Mouse (Mus musculus) liver, embryonic 14.5 days (tissue): Measurements from ENCODE around the gene Rabep2. TPM values are rescaled to one million over a fixed set of nuclear protein-coding genes. Genes with fewer than 3 reads are reported as not detected.

ENCODE experiments used
- ATAC-seq: fragments of 200-750 bp; cut with Nextera tagmentation; 2 replicates; pipeline ENCODE4 v1.8.0; 2017; ENCODE audit warnings: moderate number of reproducible peaks, mild to moderate bottlenecking, moderate library complexity; ENCODE audit not compliant: insufficient read depth
- DNase-seq, 3 experiments: peaks; one replicate each; pipeline ENCODE4 v3.0.0-alpha.2; 2012 to 2013; ENCODE audit warnings: low read depth in 3 of 3, low spot score in 3 of 3
- H3K27ac ChIP-seq: fragments of 300-500 bp; sonication (generic); 2 replicates; pipeline ENCODE4 v1.5.1; 2014; ENCODE audit warnings: moderate library complexity, mild to moderate bottlenecking, control low read depth, inconsistent platforms
- H3K27me3 ChIP-seq: fragments of 300-500 bp; sonication (generic); 2 replicates; pipeline ENCODE4 v1.6.1; 2014; ENCODE audit warnings: mild to moderate bottlenecking, low read length, moderate library complexity; ENCODE audit not compliant: control insufficient read depth, insufficient read depth
- H3K36me3 ChIP-seq: fragments of 300-500 bp; sonication (generic); replicated peaks from 2 replicates; pipeline ENCODE4 v1.6.1; 2014; ENCODE audit warnings: low read depth; ENCODE audit not compliant: control insufficient read depth, insufficient read depth
- H3K4me1 ChIP-seq, 2 experiments: fragments of 200-500 bp in 1 of 2; fragments of 300-500 bp in 1 of 2; sonication (generic) in 1 of 2; replicated peaks; 2 replicates each; pipeline ENCODE4 v1.6.1; 2012 to 2014; ENCODE audit warnings: antibody characterized with exemption in 1 of 2, inconsistent platforms in 1 of 2, low read length in 1 of 2; ENCODE audit not compliant: control insufficient read depth in 2 of 2, insufficient read depth in 2 of 2
- H3K4me2 ChIP-seq: fragments of 300-500 bp; sonication (generic); 2 replicates; pipeline ENCODE4 v1.6.1; 2014; ENCODE audit warnings: low read depth, mild to moderate bottlenecking, control low read depth, moderate library complexity
- H3K4me3 ChIP-seq, 2 experiments: fragments of 200-500 bp in 1 of 2; fragments of 300-500 bp in 1 of 2; sonication (generic) in 1 of 2; 2 replicates each; pipeline ENCODE4 v1.5.1; 2012 to 2014; ENCODE audit warnings: low read depth in 2 of 2, low read length in 2 of 2, mild to moderate bottlenecking in 2 of 2, control low read depth in 1 of 2, inconsistent platforms in 1 of 2, moderate library complexity in 1 of 2; ENCODE audit not compliant: insufficient read depth in 1 of 2
- H3K9ac ChIP-seq: fragments of 300-500 bp; sonication (generic); replicated peaks from 2 replicates; pipeline ENCODE4 v1.6.1; 2014; ENCODE audit warnings: mild to moderate bottlenecking, control low read depth, moderate library complexity
- H3K9me3 ChIP-seq: fragments of 300-500 bp; sonication (generic); 2 replicates; pipeline ENCODE4 v1.6.1; 2016; ENCODE audit warnings: low read length, mixed read lengths; ENCODE audit not compliant: control insufficient read depth
- CTCF ChIP-seq: IDR thresholded peaks from 2 replicates; pipeline ENCODE4 v1.5.1; 2016; ENCODE audit warnings: antibody characterized with exemption, low read depth, control low read depth
- EP300 ChIP-seq: IDR thresholded peaks from 2 replicates; pipeline ENCODE4 v1.6.1; 2016; ENCODE audit warnings: antibody characterized with exemption, low read depth
- WGBS: fragments of 180-500 bp; shearing (Covaris S2); extraction: QIAGEN DNeasy Blood & Tissue Kit; methylation state at CpG from one replicate; pipeline ENCODE4 v1.1.7; 2014; ENCODE audit not compliant: insufficient replicate concordance; 5-methylcytosine and 5-hydroxymethylcytosine counted together
- polyA plus RNA-seq, 2 experiments: library from polyadenylated mRNA; depleted of rRNA in 1 of 2; stranded (reverse) in 1 of 2; unstranded in 1 of 2; fragments of >200 nt; fragmentation: Nextera tagmentation in 1 of 2; extraction: Ambion mirVana in 1 of 2; gene quantifications; 2 replicates each; pipeline versions ENCODE4 v1.2.1 to v1.2.3; 2012 to 2014

Gene Rabep2
- polyA plus RNA-seq, 2 experiments, result 4.4 to 4.6 TPM

GRCm38 (mm10) chr7:126496475-126496874 lies 67.9 kb downstream of the Rabep2 start:
- DNase-seq (no peak), ATAC-seq (no peak)
- 88% methylated on average over 5 of the region's 5 CpGs for WGBS
- no peaks in the 10 kb centered on the region for H3K27me3 ChIP-seq
- H3K36me3 ChIP-seq, result peaks cover 96% of the 10 kb centered on the region
- peaks cover 0 to 5% of the 10 kb centered on the region in 2 experiments; a peak in 3 of 4 replicates for H3K4me1 ChIP-seq
- H3K4me2 ChIP-seq, result no peak overlapping the region
- no peaks in the 10 kb centered on the region for H3K9me3 ChIP-seq
- no peak overlapping the region for H3K4me3 ChIP-seq
- no peak for TF ChIP-seq EP300
- no peak for TF ChIP-seq CTCF
- no peak overlapping the region for H3K27ac ChIP-seq
- H3K9ac ChIP-seq, result no peak overlapping the region

GRCm38 (mm10) chr7:126497966-126498365 lies 69.4 kb downstream of the Rabep2 start:
- TF ChIP-seq EP300, result no peak
- no peak for TF ChIP-seq CTCF
- ATAC-seq (no peak), DNase-seq (no peak)
- 90% methylated on average over 12 of the region's 12 CpGs for WGBS
- Histone ChIP-seq H3K27ac (no peak overlapping the region), H3K4me2 (no peak overlapping the region), H3K9me3 (no peaks in the 10 kb centered on the region), H3K27me3 (no peaks in the 10 kb centered on the region), H3K4me3 (no peak overlapping the region), H3K36me3 (peaks cover 82% of the 10 kb centered on the region), H3K9ac (no peak overlapping the region), H3K4me1 (peaks cover 0 to 5% of the 10 kb centered on the region in 2 experiments; a peak in 3 of 4 replicates)

Other genes starting within 250 kb of the Rabep2 start
- 47.5 and 52.3 TPM in 2 replicates for gene Xpo6, start 228.3 kb upstream of the Rabep2 start, polyA plus RNA-seq (2012; rRNA removed)
- 18.2 and 19.2 TPM in 2 replicates for gene Xpo6, start 228.3 kb upstream of the Rabep2 start, polyA plus RNA-seq (2014; fragmentation: Nextera tagmentation; extraction: Ambion mirVana)
- 0.86 and 1.4 TPM in 2 replicates for gene Sbk1, start 156.1 kb upstream of the Rabep2 start, polyA plus RNA-seq (2012; rRNA removed)
- gene Sbk1, start 156.1 kb upstream of the Rabep2 start, polyA plus RNA-seq (2014; fragmentation: Nextera tagmentation; extraction: Ambion mirVana), result 0.87 and 0.90 TPM in 2 replicates
- 7.3 and 7.5 TPM in 2 replicates for gene Lat, start 59.2 kb upstream of the Rabep2 start, polyA plus RNA-seq (2012; rRNA removed)
- 7.6 and 9.2 TPM in 2 replicates for gene Lat, start 59.2 kb upstream of the Rabep2 start, polyA plus RNA-seq (2014; fragmentation: Nextera tagmentation; extraction: Ambion mirVana)
- gene Spns1, start 51.3 kb upstream of the Rabep2 start, polyA plus RNA-seq (2012; rRNA removed), result 20.2 and 21.7 TPM in 2 replicates
- 11.4 and 11.6 TPM in 2 replicates for gene Spns1, start 51.3 kb upstream of the Rabep2 start, polyA plus RNA-seq (2014; fragmentation: Nextera tagmentation; extraction: Ambion mirVana)
- 6.8 and 7.1 TPM in 2 replicates for gene Nfatc2ip, start 32.0 kb upstream of the Rabep2 start, polyA plus RNA-seq (2012; rRNA removed)
- gene Nfatc2ip, start 32.0 kb upstream of the Rabep2 start, polyA plus RNA-seq (2014; fragmentation: Nextera tagmentation; extraction: Ambion mirVana), result 3.0 and 3.1 TPM in 2 replicates
- 0.30 and 0.35 TPM in 2 replicates for gene Cd19, start 13.9 kb upstream of the Rabep2 start, polyA plus RNA-seq (2012; rRNA removed)
- gene Cd19, start 13.9 kb upstream of the Rabep2 start, polyA plus RNA-seq (2014; fragmentation: Nextera tagmentation; extraction: Ambion mirVana), result 0.34 and 0.64 TPM in 2 replicates
- 0.15 and 0.16 TPM in 2 replicates for gene Atp2a1, start 34.3 kb downstream of the Rabep2 start, polyA plus RNA-seq (2012; rRNA removed)
- 0.10 TPM in 1 of 2 replicates, not detected in the other for gene Atp2a1, start 34.3 kb downstream of the Rabep2 start, polyA plus RNA-seq (2014; fragmentation: Nextera tagmentation; extraction: Ambion mirVana)
- gene Sh2b1, start 46.7 kb downstream of the Rabep2 start, polyA plus RNA-seq (2012; rRNA removed), result 12.4 and 12.9 TPM in 2 replicates
- gene Sh2b1, start 46.7 kb downstream of the Rabep2 start, polyA plus RNA-seq (2014; fragmentation: Nextera tagmentation; extraction: Ambion mirVana), result 8.3 and 9.5 TPM in 2 replicates
- 44.6 and 67.8 TPM in 2 replicates for gene Tufm, start 58.6 kb downstream of the Rabep2 start, polyA plus RNA-seq (2012; rRNA removed)
- gene Tufm, start 58.6 kb downstream of the Rabep2 start, polyA plus RNA-seq (2014; fragmentation: Nextera tagmentation; extraction: Ambion mirVana), result 73.2 and 82.9 TPM in 2 replicates
- 41.3 and 42.9 TPM in 2 replicates for gene Atxn2l, start 74.7 kb downstream of the Rabep2 start, polyA plus RNA-seq (2012; rRNA removed)
- gene Atxn2l, start 74.7 kb downstream of the Rabep2 start, polyA plus RNA-seq (2014; fragmentation: Nextera tagmentation; extraction: Ambion mirVana), result 17.3 and 24.3 TPM in 2 replicates
- 45.7 and 58.0 TPM in 2 replicates for gene Eif3c, start 137.7 kb downstream of the Rabep2 start, polyA plus RNA-seq (2012; rRNA removed)
- 94.4 and 96.2 TPM in 2 replicates for gene Eif3c, start 137.7 kb downstream of the Rabep2 start, polyA plus RNA-seq (2014; fragmentation: Nextera tagmentation; extraction: Ambion mirVana)
- 1.2 and 1.6 TPM in 2 replicates for gene Apobr, start 156.2 kb downstream of the Rabep2 start, polyA plus RNA-seq (2012; rRNA removed)
- gene Apobr, start 156.2 kb downstream of the Rabep2 start, polyA plus RNA-seq (2014; fragmentation: Nextera tagmentation; extraction: Ambion mirVana), result 0.69 TPM in 2 replicates
- 8.4 and 8.8 TPM in 2 replicates for gene Cln3, start 157.1 kb downstream of the Rabep2 start, polyA plus RNA-seq (2012; rRNA removed)
- 7.2 and 9.7 TPM in 2 replicates for gene Cln3, start 157.1 kb downstream of the Rabep2 start, polyA plus RNA-seq (2014; fragmentation: Nextera tagmentation; extraction: Ambion mirVana)
- 0.07 TPM in 1 of 2 replicates, not detected in the other for gene Il27, start 166.2 kb downstream of the Rabep2 start, polyA plus RNA-seq (2012; rRNA removed)
- gene Il27, start 166.2 kb downstream of the Rabep2 start, polyA plus RNA-seq (2014; fragmentation: Nextera tagmentation; extraction: Ambion mirVana), result not detected in 2 replicates
- 1.9 and 2.6 TPM in 2 replicates for gene Nupr1, start 202.1 kb downstream of the Rabep2 start, polyA plus RNA-seq (2012; rRNA removed)
- 1.3 and 3.2 TPM in 2 replicates for gene Nupr1, start 202.1 kb downstream of the Rabep2 start, polyA plus RNA-seq (2014; fragmentation: Nextera tagmentation; extraction: Ambion mirVana)
- 19.5 and 24.7 TPM in 2 replicates for gene Sgf29, start 220.6 kb downstream of the Rabep2 start, polyA plus RNA-seq (2012; rRNA removed)
- 23.6 and 34.4 TPM in 2 replicates for gene Sgf29, start 220.6 kb downstream of the Rabep2 start, polyA plus RNA-seq (2014; fragmentation: Nextera tagmentation; extraction: Ambion mirVana)
- gene Sult1a1, start 247.7 kb downstream of the Rabep2 start, polyA plus RNA-seq (2012; rRNA removed), result 4.5 and 6.4 TPM in 2 replicates
- 13.1 and 15.2 TPM in 2 replicates for gene Sult1a1, start 247.7 kb downstream of the Rabep2 start, polyA plus RNA-seq (2014; fragmentation: Nextera tagmentation; extraction: Ambion mirVana)